Mouse (Mus musculus): Measurements from ENCODE around the gene Elp4.

GRCm38 (mm10) chr2:105802902-105803301 is 101.5 kb downstream of the Elp4 start:
- TF ChIP-seq E2F4 (IDR thresholded peaks at IDR 0.05; ENCODE audit: insufficient read depth) (no peak), USF1 (IDR thresholded peaks at IDR 0.05; ENCODE audit: low read depth) (no peak), TCF12 (IDR thresholded peaks at IDR 0.05; ENCODE audit: insufficient read depth, poor library complexity, severe bottlenecking) (no peak), SRF (IDR thresholded peaks at IDR 0.05; ENCODE audit: control insufficient read depth, insufficient read length, low read depth) (no peak), POLR2AphosphoS2 (IDR thresholded peaks at IDR 0.05; ENCODE audit: insufficient read length, low read depth) (no peak)

All from myocyte (in vitro differentiated cells).